Mouse (Mus musculus): ENCODE data around the gene Tmcc2.

The Tmcc2 gene

DNA sequence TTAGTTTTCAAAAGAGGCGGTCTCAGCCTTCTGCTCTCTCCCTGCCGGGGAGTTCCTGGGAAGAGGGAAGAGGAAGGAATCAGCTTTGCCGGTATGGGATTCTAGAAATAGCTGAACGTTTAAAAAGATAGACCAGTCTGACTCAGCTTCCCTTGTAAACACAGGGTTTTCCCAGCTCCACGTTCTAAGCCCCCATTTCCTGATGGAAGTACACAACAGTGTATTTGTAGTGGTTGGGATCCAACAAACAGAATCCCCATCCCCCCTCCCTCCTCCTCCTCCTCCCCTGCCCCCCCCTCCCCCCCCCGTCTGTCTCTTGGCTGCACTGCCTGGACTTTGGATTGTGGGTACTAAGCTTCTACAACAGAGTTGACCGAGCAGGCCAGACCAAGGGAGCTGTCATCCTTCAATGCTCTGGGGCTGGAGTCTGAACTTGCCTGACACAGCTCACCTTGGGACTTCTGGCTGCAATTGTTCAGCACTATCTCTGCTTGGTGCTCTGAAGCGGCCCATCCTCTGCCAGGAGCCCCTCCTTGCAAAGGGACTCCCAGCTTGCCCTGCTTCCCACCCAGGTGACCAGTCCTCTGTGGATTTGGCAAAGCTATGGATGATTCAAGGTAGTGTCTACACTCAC, 52.9 kb downstream of the Tmcc2 start:
- no peak for DNase-seq

DNA sequence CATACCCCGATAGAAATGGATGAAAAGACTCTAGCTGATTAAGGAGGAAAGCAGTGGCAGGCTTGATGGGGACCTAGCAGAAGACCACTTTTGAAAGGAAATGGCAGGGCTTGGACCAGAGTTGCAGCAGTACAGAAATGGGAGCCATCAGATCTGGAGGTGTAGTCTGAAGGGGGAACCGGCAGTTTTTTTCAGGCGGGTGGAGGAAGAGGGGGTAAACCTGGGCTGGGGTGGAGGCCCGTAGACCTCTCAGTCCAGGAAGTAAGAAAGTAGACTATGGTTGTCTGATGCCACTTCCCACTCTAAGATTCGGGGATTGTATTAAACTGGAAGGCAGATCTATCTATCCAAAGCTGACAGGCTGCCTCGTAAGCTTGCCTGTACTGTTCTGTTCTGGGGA, 54.2 kb downstream of the Tmcc2 start:
- DNase-seq, result no peak

GRCm38 (mm10) chr1:132335378-132335965, 55.6 kb downstream of the Tmcc2 start:
- DNase-seq, result no peak

- DNase-seq, result no peak
These were observed 56.8 kb downstream of the Tmcc2 start for GRCm38 (mm10) chr1:132334178-132334801.

GRCm38 (mm10) chr1:132333675-132334141, 57.4 kb downstream of the Tmcc2 start:
- DNase-seq, result no peak

GRCm38 (mm10) chr1:132333201-132333600, 57.9 kb downstream of the Tmcc2 start:
- DNase-seq, result no peak

DNA sequence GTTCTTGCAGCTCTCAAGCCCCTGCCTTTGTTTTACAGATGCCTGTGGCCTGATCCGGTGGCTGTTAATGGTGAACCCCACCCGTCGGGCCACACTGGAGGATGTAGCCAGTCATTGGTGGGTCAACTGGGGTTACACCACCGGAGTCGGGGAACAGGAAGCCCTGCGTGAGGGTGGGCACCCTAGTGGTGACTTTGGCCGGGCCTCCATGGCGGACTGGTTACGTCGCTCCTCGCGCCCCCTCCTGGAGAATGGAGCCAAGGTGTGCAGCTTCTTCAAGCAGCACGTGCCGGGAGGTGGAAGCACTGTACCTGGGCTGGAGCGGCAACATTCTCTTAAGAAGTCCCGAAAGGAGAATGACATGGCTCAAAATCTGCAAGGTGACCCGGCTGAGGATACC, 59.8 kb downstream of the Tmcc2 start:
- DNase-seq, result no peak

DNA sequence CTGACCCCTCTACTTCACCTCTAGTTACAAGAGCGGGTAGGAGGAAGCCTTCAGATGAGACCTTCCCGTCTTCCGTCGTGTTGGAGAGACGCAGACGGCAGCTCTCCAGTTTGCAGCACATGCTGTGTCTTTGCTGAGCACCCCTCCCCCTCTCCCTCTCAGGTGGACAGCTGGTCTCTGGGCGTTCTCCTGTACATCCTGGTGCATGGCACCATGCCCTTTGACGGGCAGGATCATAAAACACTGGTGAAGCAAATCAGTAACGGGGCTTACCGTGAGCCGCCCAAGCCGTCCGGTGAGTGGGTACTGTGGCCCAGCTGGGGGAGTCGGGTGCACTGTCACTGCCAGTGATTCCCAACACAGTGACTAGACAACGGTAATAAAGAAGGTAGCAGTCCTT, 60.7 kb downstream of the Tmcc2 start:
- peak; percentile 76 for DNase-seq

DNA sequence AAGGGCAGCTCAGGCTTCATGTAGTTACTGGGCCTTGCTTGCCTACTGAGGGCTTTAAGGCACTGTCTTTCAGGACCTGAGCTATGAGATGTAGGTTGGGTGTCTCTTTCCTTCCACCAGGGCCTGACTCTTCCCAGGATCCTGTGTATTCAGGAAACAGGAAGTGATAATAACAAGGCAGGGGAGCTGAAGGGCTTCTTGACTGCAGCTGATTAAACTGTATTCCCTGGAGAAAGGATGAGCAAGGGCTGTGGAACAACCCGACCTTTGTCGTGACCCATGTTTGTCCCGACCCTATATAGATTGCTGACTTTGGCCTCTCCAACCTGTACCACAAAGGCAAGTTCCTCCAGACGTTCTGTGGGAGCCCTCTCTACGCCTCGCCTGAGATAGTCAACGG, 61.4 kb downstream of the Tmcc2 start:
- no peak for DNase-seq

GRCm38 (mm10) chr1:132328565-132328964, 62.5 kb downstream of the Tmcc2 start:
- DNase-seq, result no peak

DNA sequence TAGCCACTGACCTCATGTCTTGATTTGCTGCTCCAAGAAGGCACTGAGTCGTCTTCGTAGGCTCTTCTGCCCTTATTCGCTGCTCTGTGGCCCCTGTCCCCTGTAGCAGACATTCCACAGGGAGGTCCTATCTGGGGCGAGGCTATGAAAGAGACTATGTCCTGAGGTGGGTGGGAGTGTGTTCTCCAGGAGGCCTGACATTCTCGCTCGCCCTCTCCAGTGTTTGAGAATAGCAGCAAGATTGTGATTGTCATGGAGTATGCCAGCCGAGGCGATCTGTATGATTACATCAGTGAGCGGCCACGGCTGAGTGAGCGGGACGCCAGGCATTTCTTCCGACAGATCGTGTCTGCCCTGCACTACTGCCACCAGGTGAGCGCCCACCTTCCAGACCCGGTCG, 63.6 kb downstream of the Tmcc2 start:
- DNase-seq, result no peak

- no peak for DNase-seq
These were observed 64.3 kb downstream of the Tmcc2 start for GRCm38 (mm10) chr1:132326777-132327176.

- no peak for DNase-seq
These were observed 68.2 kb downstream of the Tmcc2 start for GRCm38 (mm10) chr1:132322711-132323542.

- DNase-seq, result no peak
These were observed 69.1 kb downstream of the Tmcc2 start for GRCm38 (mm10) chr1:132321821-132322580.

- peak; percentile 88 for DNase-seq
These were observed 71.8 kb downstream of the Tmcc2 start for GRCm38 (mm10) chr1:132319242-132319641.

DNA sequence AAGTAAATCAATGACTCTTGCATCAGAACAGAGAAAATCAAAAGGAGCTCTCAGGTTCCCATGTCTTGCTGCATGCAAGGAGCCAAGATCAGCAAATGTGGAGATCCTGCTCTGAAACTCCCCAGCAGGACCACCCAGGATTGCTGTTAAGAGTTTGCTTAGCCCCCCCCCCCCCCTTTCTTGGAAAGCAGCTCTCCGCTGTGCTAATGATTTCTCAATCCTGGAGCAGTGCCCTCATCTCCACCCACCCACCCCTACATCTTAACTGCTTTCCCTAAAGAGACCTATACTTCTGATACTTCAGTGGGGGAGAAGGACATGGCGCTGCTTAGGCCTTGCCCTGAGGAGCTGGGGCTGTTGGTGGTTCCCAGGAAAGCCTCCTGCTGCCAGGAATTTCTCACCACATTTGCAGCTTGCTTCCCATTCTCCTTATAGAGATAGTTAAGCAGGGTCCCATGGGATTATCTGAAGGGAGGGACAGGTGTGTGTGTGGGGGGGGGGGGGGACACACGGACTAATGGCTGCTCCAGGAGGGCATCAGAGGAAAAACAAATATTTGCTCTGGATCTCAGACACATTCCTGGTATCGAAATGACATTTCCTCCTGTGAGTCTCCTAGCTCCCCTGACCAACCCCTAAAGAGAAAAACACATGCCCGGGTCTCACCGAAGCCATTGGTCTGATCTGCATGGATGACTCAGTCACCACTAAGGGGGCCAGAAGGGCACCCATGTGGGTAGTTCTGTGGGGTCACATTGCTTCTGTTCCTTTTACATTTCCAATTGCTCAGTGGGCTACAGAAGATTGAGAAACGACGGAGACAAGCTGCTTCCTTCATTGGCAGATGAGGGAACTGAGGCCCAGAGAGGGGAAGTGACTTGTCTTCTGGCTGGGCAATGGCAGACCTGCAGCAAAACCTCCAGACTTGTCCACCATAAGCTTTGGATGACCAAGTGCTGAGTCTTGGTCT, 72.9 kb downstream of the Tmcc2 start:
- DNase-seq, result no peak

DNA sequence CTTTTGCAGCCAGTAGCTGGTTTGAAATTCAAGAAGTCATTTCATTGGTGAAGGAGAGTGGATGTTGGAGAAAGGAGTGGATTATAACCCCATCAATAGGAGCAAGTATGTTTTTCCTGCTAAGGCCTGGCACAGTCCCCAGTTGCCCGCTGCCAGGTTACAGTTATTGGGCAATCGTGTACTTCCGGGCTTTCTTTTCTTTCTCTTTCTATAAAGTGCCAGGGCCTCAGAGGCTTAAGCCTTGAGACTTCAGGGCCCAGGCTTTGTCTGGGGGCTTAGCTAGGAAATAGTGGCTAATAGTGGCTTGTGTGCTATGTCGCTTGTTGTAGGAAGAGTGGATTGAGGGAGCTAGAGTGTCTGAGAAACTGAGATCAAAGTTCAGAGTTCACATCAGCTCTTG, 73.7 kb downstream of the Tmcc2 start:
- no peak for DNase-seq

- no peak for DNase-seq
These were observed 74.5 kb downstream of the Tmcc2 start for GRCm38 (mm10) chr1:132316625-132316994.

DNA sequence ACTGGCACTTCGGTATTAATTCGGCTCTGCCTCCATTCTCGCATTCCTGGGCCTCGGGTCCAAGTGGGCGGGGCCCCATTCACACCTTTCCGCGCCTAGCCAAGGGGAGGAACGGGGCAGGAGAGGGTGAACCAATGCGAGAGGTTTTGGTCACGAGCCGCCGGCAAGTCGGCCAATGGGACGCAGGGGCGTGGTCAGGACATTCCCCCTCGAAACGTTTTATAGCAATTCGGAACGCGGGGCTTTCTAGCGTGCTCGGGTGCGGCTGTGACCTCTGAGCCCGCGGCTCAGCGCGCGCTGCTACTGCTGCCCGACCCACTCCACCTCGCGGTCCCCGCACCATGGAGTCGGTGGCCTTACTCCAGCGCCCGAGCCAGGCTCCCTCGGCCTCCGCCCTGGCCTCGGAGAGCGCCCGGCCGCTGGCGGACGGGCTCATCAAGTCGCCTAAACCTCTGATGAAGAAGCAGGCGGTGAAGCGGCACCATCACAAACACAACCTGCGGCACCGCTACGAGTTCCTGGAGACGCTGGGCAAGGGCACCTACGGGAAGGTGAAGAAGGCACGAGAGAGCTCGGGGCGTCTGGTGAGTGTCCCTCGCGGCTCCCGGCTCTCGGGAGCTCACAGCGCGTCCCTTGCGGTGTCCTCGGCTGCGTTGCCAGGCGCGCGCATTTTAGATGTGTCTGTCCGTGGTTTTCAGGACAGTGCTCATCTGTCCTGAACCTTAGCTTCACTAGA, 75.0 kb downstream of the Tmcc2 start, which contains the start of gene Nuak2:
Nuak2 (plus strand) TSS at position 238 of the 736 bp plus-strand sequence.
- peak; percentile 88 for DNase-seq

GRCm38 (mm10) chr1:132312703-132313102, 78.4 kb downstream of the Tmcc2 start:
- no peak for DNase-seq

GRCm38 (mm10) chr1:132312043-132312442, 79.0 kb downstream of the Tmcc2 start:
- DNase-seq, result no peak

Measured in cerebellum, adult 9-11 months (tissue).